Mouse (Mus musculus) myocyte (in vitro differentiated cells): ENCODE data around the gene Rnf182. TPM values are rescaled to one million over a fixed set of nuclear protein-coding genes. Genes with fewer than 3 reads are reported as not detected.

Source experiments
- H3K27me3 ChIP-seq: one replicate; pipeline ENCODE4 v1.6.1; 2011; ENCODE audit not compliant: control insufficient read depth, insufficient read depth, insufficient read length
- H3K36me3 ChIP-seq: one replicate; pipeline ENCODE4 v1.6.1; 2011; ENCODE audit not compliant: control insufficient read depth, insufficient read depth
- H3K4me2 ChIP-seq: one replicate; pipeline ENCODE4 v1.6.1; 2011; ENCODE audit warnings: low read depth, control low read depth
- H3K4me3 ChIP-seq: one replicate; pipeline ENCODE4 v1.5.1; 2011; ENCODE audit warnings: mild to moderate bottlenecking, control low read depth, moderate library complexity
- H3K79me2 ChIP-seq: one replicate; pipeline ENCODE4 v1.6.1; 2011; ENCODE audit not compliant: control insufficient read depth, insufficient read depth
- H3ac ChIP-seq: one replicate; pipeline ENCODE4 v1.6.1; 2011; ENCODE audit not compliant: control insufficient read depth, insufficient read length
- CEBPB ChIP-seq: IDR thresholded peaks from 2 replicates; pipeline ENCODE4 v1.6.1; 2011; ENCODE audit warnings: mild to moderate bottlenecking, moderate library complexity; ENCODE audit not compliant: poor library complexity, insufficient read depth, severe bottlenecking
- E2F4 ChIP-seq: IDR thresholded peaks from one replicate; pipeline ENCODE4 v1.6.1; 2011; ENCODE audit warnings: mild to moderate bottlenecking, control low read depth, moderate library complexity; ENCODE audit not compliant: insufficient read depth
- MAX ChIP-seq: IDR thresholded peaks from one replicate; pipeline ENCODE4 v1.6.1; 2011; ENCODE audit warnings: low read depth, mild to moderate bottlenecking, control low read depth
- MYOD1 ChIP-seq, 3 experiments: IDR thresholded peaks; one replicate each; pipeline ENCODE4 v1.6.1; 2011; ENCODE audit warnings: control low read depth in 2 of 3, low read depth in 2 of 3, mild to moderate bottlenecking in 2 of 3, moderate library complexity in 1 of 3; ENCODE audit not compliant: insufficient read length in 2 of 3, control insufficient read depth in 1 of 3
- MYOG ChIP-seq, 3 experiments: IDR thresholded peaks; one replicate each; pipeline ENCODE4 v1.6.1; 2011; ENCODE audit warnings: control low read depth in 2 of 3, low read depth in 2 of 3, mild to moderate bottlenecking in 2 of 3; ENCODE audit not compliant: insufficient read length in 2 of 3, control insufficient read depth in 1 of 3, insufficient read depth in 1 of 3
- POLR2A ChIP-seq: IDR thresholded peaks from one replicate; pipeline ENCODE4 v1.6.1; 2011; ENCODE audit warnings: low read depth, mild to moderate bottlenecking, control low read depth, moderate library complexity; ENCODE audit not compliant: insufficient read length
- POLR2AphosphoS2 ChIP-seq: IDR thresholded peaks from one replicate; pipeline ENCODE4 v1.6.1; 2011; ENCODE audit warnings: low read depth, control low read depth; ENCODE audit not compliant: insufficient read length
- REST ChIP-seq: IDR thresholded peaks from one replicate; pipeline ENCODE4 v1.6.1; 2011; ENCODE audit warnings: mild to moderate bottlenecking, control low read depth, moderate library complexity; ENCODE audit not compliant: insufficient read depth, insufficient read length
- SRF ChIP-seq: IDR thresholded peaks from one replicate; pipeline ENCODE4 v1.6.1; 2011; ENCODE audit warnings: low read depth; ENCODE audit not compliant: control insufficient read depth, insufficient read length
- TCF12 ChIP-seq: IDR thresholded peaks from one replicate; pipeline ENCODE4 v1.6.1; 2011; ENCODE audit warnings: mild to moderate bottlenecking, control low read depth; ENCODE audit not compliant: poor library complexity, insufficient read depth, severe bottlenecking
- TCF3 ChIP-seq: IDR thresholded peaks from one replicate; pipeline ENCODE4 v1.6.1; 2011; ENCODE audit warnings: low read depth, control low read depth; ENCODE audit not compliant: insufficient read length
- USF1 ChIP-seq: IDR thresholded peaks from one replicate; pipeline ENCODE4 v1.6.1; 2011; ENCODE audit warnings: low read depth, mild to moderate bottlenecking, control low read depth, moderate library complexity
- polyA plus RNA-seq: library from polyadenylated mRNA; unstranded; fragments of >200 nt; fragmentation: generic; extraction: Trizol; gene quantifications from one replicate; pipeline ENCODE4 v1.2.1, GENCODE M21; 2012; ENCODE audit warnings: missing spikeins

The Rnf182 gene
- polyA plus RNA-seq, 1 experiment = not detected

GRCm38 (mm10) chr13:43677883-43678244 lies 62.4 kb downstream of the Rnf182 start:
- H3K4me3 ChIP-seq = no peak overlapping the region
- no peaks in the 10 kb centered on the region for H3K36me3 ChIP-seq
- H3K4me2 ChIP-seq = no peak overlapping the region
- no peaks in the 10 kb centered on the region for H3K27me3 ChIP-seq
- H3ac ChIP-seq = no peak overlapping the region
- no peaks in the 10 kb centered on the region for H3K79me2 ChIP-seq
- TF ChIP-seq SRF = no peak

GRCm38 (mm10) chr13:43684499-43684994 lies 69.0 kb downstream of the Rnf182 start:
- Histone ChIP-seq H3K4me2 (peak overlapping the region; percentile 32), H3K27me3 (no peaks in the 10 kb centered on the region), H3K4me3 (no peak overlapping the region), H3ac (no peak overlapping the region), H3K79me2 (no peaks in the 10 kb centered on the region), H3K36me3 (no peaks in the 10 kb centered on the region)
- TF ChIP-seq POLR2AphosphoS2 (no peak), TCF3 (no peak), MAX (no peak), MYOG (IDR thresholded peaks at IDR 0.05; ENCODE audit: control insufficient read depth in 1 of 3, insufficient read depth in 1 of 3, insufficient read length in 2 of 3, low read depth in 2 of 3) (no peak), CEBPB (no peak), USF1 (no peak), SRF (no peak), POLR2A (no peak), E2F4 (no peak), REST (no peak), MYOD1 (IDR thresholded peaks at IDR 0.05; ENCODE audit: control insufficient read depth in 1 of 3, insufficient read length in 2 of 3, low read depth in 2 of 3) (no peak), TCF12 (no peak)

- Histone ChIP-seq H3K4me2 (no peak overlapping the region), H3K27me3 (no peaks in the 10 kb centered on the region), H3K79me2 (no peaks in the 10 kb centered on the region), H3K4me3 (no peak overlapping the region), H3ac (no peak overlapping the region), H3K36me3 (no peaks in the 10 kb centered on the region)
- no peak for TF ChIP-seq SRF
Observed at GRCm38 (mm10) chr13:43688065-43688464, 72.6 kb downstream of the Rnf182 start.

GRCm38 (mm10) chr13:43691755-43692154 lies 76.2 kb downstream of the Rnf182 start:
- no peak overlapping the region for H3ac ChIP-seq
- TF ChIP-seq USF1 = no peak
- no peak for TF ChIP-seq TCF12
- TF ChIP-seq E2F4 = no peak
- no peak for TF ChIP-seq POLR2AphosphoS2
- no peak for TF ChIP-seq TCF3
- no peak for TF ChIP-seq MYOG (IDR thresholded peaks at IDR 0.05; ENCODE audit: control insufficient read depth in 1 of 3, insufficient read depth in 1 of 3, insufficient read length in 2 of 3, low read depth in 2 of 3)
- no peak for TF ChIP-seq CEBPB
- TF ChIP-seq MYOD1 (IDR thresholded peaks at IDR 0.05; ENCODE audit: control insufficient read depth in 1 of 3, insufficient read length in 2 of 3, low read depth in 2 of 3) = no peak
- no peak for TF ChIP-seq MAX
- no peak for TF ChIP-seq SRF
- no peak for TF ChIP-seq REST
- H3K27me3 ChIP-seq = peaks cover 7% of the 10 kb centered on the region
- H3K4me3 ChIP-seq = no peak overlapping the region
- H3K79me2 ChIP-seq = no peaks in the 10 kb centered on the region
- H3K36me3 ChIP-seq = no peaks in the 10 kb centered on the region
- no peak overlapping the region for H3K4me2 ChIP-seq

GRCm38 (mm10) chr13:43695521-43695920 lies 80.0 kb downstream of the Rnf182 start:
- H3K27me3 ChIP-seq = peaks cover 27% of the 10 kb centered on the region
- H3K4me2 ChIP-seq = no peak overlapping the region
- TF ChIP-seq MAX = no peak
- no peak for TF ChIP-seq E2F4
- no peak for TF ChIP-seq CEBPB
- no peak for TF ChIP-seq SRF
- no peak for TF ChIP-seq USF1
- TF ChIP-seq MYOG (IDR thresholded peaks at IDR 0.05; ENCODE audit: control insufficient read depth in 1 of 3, insufficient read depth in 1 of 3, insufficient read length in 2 of 3, low read depth in 2 of 3) = no peak
- TF ChIP-seq REST = no peak
- TF ChIP-seq TCF12 = no peak
- no peak for TF ChIP-seq POLR2AphosphoS2
- no peak for TF ChIP-seq TCF3
- TF ChIP-seq POLR2A = no peak
- no peak for TF ChIP-seq MYOD1 (IDR thresholded peaks at IDR 0.05; ENCODE audit: control insufficient read depth in 1 of 3, insufficient read length in 2 of 3, low read depth in 2 of 3)
- no peaks in the 10 kb centered on the region for H3K36me3 ChIP-seq
- H3K4me3 ChIP-seq = no peak overlapping the region
- no peaks in the 10 kb centered on the region for H3K79me2 ChIP-seq
- no peak overlapping the region for H3ac ChIP-seq

GRCm38 (mm10) chr13:43696011-43696410 lies 80.5 kb downstream of the Rnf182 start:
- Histone ChIP-seq H3K27me3 (peaks cover 27% of the 10 kb centered on the region), H3K4me3 (no peak overlapping the region), H3K4me2 (no peak overlapping the region), H3K36me3 (no peaks in the 10 kb centered on the region), H3ac (no peak overlapping the region), H3K79me2 (no peaks in the 10 kb centered on the region)
- no peak for TF ChIP-seq TCF12
- no peak for TF ChIP-seq USF1
- no peak for TF ChIP-seq MAX
- no peak for TF ChIP-seq TCF3
- TF ChIP-seq E2F4 = no peak
